Mouse (Mus musculus) heart, postnatal 36 days (tissue): ENCODE data around the gene Gm37240. TPM values are rescaled to one million over a fixed set of nuclear protein-coding genes. Genes with fewer than 3 reads are reported as not detected.

Experiments
- DNase-seq, 2 experiments: peaks; one replicate each; pipeline ENCODE4 v3.0.0; 2021 to 2022
- intact Hi-C: fragments of 180-260 bp; cut with DNase I; formaldehyde crosslinking; loops from one replicate; pipeline ENCODE4 v1.15.1; 2025
- total RNA-seq, 2 experiments: library from RNA; stranded (reverse); gene quantifications; 2 replicates each; pipeline ENCODE4 v1.2.3; 2021

Gene Gm37240
- total RNA-seq, 2 experiments from 2014 or later: 35.9 to 45.6 TPM

DNA sequence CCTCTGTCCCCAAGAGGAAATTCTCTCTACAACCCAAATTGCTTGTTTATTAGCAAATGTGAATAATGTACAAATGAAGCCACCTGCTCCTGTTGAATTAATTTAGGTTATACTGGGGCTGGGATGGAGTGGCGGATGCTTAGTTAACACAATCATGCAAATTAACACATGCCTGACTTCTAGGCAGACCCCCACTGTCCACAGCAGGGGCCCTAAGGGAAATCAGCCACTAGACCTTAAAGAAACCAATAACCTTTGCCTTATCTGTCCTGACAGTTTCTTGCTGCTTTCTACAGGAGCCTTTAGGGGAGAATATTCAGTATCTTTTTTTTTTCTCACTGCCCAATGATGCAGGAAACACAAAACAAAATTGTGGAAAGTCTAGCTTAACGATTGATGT lies 748.9 kb downstream of the Gm37240 start:
- intact Hi-C loops: no loop called here
- DNase-seq: no peak

DNA sequence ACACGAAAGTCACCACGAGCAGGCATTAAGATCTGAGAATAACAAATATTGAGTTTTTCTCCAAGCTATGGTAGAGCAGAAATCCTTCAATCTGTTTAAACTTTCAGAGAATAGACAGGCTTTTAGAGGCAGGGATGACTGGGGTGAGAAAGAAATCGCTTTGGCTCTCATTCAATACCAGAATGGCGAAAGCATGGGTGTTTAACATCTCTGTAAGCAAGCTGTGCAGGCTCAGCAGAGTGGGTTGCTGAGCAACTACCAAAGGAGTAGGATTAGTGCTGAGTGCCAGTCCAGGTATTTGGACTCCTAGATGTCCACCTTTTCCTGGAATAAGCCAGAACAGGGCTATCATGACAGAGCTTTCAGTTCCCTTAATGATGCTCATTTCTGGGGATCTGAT lies 753.8 kb downstream of the Gm37240 start:
- DNase-seq: no peak
- intact Hi-C loops: no loop called here

DNA sequence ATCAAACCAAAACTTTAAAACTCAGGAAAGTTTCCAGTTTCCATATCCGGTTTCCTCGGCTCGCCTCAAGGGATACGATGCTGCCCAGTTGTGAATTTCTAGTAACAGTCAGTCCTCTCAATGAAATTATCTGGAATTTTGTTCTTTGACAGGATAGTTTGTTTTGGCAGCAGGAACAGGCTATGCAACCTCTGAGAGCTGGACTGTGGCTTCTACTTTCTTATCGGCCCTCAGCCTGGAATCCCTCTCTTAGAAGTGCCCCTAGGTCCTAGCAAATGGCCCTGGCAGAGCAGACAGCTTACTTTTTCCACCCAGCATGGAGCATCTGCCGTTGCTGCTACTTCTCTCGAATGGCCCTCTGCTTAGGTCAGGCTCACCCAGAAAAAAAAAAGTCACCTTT lies 755.4 kb downstream of the Gm37240 start:
- DNase-seq: no peak
- intact Hi-C loops: no loop called here

DNA sequence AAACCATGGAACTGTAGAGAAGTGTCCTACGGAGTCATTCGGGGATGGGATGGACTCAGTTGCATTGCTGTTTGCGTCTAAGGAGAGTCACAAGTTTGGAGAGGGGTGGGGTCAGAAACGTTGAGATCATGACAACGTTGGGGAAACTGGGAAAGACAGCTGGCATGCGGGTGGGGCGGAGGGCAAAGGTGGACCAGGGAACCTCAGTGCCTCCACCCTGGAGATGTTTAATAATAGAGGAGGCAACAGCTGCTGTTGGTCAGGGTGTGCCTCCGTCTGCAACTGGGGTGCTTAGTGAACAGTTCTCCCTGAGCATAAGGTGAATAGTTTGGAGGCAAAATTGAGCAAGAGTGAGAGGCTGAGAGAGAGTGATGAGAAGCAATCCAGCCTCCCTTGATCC lies 758.8 kb downstream of the Gm37240 start:
- intact Hi-C loops: no loop called here
- DNase-seq: no peak

DNA sequence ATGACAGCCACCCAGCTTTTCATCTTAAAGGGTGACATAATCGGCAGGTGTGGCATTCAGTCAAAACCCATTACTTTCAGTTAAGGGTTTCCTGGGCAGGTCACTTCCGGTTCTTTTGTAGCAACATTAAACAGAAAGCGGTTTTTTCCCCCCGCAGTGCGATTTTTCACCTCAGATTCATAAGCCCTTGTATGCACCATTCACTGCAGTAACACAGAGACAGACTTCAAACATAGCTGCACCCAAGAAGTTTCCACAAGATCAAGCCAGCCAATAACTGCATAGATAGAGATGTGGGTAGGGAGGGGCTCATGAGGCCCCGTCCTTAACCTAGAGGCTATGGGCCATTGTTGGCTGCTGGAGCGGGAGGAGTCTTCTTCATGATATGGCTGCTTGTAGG lies 760.3 kb downstream of the Gm37240 start:
- no peak for DNase-seq
- intact Hi-C loops: no loop called here

DNA sequence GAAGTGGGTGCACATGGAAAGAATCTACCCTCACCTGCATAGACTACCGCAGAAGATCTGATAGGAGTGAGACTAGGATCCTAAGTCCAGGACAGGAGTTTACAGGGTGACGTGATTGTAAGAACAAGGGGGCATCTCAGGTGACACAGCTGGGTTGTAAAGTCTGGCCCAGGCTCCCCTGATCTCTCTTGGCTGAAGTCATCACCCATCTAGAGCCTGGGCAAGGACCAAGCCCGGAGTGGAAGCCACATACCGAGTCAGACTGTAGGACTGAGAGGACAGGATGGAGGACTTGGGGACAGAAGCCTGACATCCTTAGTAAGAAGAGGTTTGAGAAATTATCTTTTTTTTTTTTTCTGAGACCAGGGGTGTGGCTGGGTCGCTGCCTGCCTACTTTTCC lies 761.8 kb downstream of the Gm37240 start:
- no peak for DNase-seq
- intact Hi-C loops: no loop called here

DNA sequence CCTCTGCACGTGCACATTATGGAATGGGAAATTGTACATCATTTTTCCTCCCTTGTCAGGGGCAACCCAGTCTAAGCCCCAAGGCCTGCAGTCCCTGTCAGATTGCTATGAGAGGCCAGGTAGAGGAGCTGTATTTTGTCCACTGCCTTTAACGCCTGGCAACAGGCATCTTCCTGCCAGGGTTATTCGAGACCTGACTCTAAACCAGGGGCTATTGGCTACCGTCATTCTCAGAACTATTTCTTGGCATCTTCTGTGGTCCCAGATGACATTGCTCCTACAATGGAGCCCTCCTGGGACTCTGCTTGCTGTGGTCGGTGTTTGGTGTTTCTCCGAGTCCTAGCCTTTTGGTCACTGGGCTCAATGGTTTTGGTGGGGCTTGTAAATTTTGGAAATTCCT lies 762.4 kb downstream of the Gm37240 start:
- DNase-seq: peak in 1 of 2 experiments; percentile 2
- intact Hi-C loops: no loop called here

DNA sequence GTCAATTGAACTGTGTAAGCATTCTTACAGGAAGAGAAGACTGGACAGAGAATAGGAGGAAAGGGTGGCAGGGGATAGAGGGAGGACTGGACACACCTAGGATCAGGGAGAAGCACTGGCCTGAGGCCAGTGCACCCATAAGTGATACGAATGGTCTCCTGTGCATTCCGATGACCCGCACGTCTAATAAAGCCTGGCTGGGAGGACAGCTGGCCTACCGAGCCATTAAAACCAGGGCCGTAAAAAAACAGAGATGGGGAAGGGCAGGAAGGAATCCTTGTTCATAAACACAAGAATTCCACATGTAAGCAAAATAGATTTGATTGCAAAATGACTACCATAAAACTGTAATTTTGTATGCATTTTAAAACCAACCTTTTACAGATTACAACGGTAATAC lies 762.9 kb downstream of the Gm37240 start:
- intact Hi-C loops: no loop called here
- DNase-seq: no peak

DNA sequence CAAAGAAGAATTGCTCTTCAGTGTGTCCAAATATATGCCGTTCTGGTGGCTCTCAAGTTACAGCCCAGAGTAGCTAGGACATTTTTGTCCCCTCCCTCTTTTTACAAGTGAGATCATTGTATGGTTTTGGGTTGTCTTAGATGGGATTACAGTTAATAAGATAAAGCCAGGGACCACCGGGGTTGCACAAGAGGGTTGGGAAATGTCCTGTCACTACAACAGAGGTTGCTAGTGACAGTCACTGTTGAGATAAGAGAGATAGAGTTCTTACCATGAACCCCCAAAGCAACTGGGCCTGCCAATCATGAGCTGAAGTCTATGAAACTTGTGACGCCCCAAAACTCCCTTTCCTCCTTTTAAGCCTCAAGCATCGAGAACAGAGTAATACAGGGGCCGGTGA lies 769.6 kb downstream of the Gm37240 start:
- intact Hi-C loops: loop anchor here (5.0 to 10.0 kb wide), 2 partner anchors 100 to 183 kb away; no protein-coding TSS in a partner anchor
- no peak for DNase-seq

DNA sequence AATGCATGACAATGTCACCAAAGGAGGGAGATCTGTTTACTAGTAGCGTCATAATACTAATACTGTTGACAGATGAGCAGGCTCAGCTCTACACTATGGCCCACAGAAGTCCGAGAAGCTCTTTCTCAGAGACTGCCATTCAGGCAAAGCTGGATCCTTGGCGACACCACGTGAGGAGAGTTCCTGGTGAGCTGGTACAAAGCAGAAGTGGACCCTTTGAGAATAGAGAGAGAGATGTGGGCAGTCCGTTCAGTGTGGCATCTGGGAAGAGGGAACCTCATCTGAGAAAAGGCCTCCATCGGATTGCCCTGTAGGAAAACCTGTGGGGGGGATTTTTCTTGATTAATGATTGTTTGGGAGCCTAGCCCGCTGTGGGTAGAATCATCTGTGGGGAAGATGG lies 770.3 kb downstream of the Gm37240 start:
- no peak for DNase-seq
- intact Hi-C loops: loop anchor here (5.0 to 10.0 kb wide), 2 partner anchors 100 to 182 kb away; no protein-coding TSS in a partner anchor

DNA sequence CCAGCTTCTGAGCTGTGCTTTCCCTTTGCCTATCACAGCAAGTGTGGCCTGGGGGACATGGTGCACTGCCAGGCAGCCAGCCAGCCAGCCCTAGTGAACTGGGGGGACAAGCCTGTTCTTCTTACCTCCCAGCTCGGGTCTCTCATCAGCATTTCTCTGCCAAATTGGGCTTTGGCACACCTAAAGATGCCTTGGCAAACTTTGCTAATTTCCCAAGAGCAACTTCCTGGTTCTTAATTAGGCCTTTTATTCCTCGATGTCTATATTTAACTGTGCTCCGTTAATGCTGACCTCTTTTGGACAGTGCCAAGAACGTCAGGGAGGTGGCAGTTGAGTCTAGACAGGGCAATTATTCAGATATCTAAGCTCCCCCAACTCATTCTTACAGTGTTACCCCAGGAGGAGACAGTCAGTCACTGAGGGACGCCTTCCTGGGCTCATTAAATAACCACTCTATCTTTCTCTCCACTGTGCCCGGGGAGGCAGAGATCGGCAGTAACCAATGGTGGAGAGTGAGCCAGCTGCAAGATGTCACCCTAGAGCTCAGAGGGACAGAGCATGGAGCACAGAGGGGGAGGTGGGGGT lies 771.3 kb downstream of the Gm37240 start:
- intact Hi-C loops: loop anchor here (5.0 to 10.0 kb wide), 2 partner anchors 101 to 181 kb away; no protein-coding TSS in a partner anchor
- peak; percentile 15 to 27 for DNase-seq

DNA sequence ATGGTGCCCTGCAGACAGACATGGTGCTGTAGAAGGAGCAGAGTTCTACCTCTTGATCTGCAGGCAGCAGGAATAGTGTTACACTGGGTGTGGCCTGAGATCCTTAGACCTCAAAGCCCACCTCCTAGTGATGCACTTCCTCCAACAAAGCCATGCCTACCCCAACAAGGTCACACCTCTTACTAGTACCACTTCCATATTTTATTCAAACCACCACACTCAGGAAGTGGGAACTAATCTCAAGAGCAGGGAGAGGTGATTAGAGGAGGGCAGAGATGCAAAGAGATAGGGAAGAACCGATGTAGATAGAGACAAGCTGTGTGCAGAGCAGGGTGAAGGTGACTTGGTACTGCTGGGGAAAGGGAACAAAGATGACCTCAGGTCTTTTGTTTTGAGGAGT lies 773.8 kb downstream of the Gm37240 start:
- intact Hi-C loops: loop anchor here (10.0 kb wide), 1 partner anchor 179 kb away; no protein-coding TSS in a partner anchor
- no peak for DNase-seq

DNA sequence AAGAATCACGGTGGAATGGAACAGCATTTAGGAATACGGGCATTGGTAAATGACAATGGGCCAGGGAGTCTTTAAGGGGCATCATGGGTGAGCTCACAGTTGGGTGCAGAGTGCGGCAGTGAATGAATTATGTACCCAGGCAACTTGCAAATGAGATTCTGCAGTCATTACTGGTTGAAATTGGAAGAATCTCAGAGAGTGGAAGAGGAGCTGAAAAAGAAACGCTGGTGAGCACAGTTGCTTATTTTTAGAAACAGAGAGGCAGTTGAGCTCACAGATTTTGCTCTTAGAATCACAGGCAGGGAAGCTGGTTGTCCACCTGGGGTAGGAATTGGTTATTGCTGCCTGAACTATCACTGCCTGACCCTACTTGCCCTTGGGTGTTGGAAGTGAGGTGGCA lies 776.6 kb downstream of the Gm37240 start:
- intact Hi-C loops: loop anchor here (10.0 kb wide), 1 partner anchor 176 kb away; no protein-coding TSS in a partner anchor
- no peak for DNase-seq

DNA sequence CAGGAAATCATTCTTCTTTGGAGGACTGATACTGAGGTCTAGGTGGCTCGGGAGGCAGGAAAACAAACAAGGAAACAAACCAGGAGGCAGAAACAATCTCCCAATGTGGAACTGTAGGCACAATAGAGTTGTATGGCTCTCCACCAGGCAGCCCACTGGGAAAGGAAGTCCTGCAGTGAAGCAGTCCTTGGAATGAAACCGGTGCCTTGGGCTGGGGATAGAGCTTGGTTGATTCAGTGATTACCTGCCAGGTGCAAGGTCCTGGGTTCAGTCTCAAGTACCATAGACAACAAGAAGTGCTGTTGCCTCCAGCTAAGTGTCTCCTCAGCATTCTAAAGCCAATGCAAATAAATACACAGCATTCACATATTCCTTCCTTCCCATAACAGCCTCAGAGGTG lies 778.1 kb downstream of the Gm37240 start:
- intact Hi-C loops: no loop called here
- DNase-seq: no peak

DNA sequence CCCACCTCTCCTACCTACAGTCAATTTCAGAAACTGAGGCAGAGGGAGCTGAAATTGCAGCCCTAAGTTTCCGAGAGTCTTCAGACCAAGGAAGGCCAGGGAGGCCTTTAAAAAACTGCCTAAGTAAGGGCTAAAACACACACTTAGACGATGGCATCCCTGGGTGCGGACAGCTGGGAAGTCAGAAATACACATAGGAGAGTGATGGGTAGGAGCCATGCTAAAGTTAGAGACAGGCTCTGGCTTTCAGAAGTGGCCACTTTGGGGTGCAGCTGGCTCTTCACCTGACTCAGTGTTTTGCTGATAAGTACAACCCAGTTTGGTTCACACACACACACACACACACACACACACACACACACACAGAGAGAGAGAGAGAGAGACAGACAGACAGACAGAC lies 778.9 kb downstream of the Gm37240 start:
- intact Hi-C loops: no loop called here
- DNase-seq: no peak

DNA sequence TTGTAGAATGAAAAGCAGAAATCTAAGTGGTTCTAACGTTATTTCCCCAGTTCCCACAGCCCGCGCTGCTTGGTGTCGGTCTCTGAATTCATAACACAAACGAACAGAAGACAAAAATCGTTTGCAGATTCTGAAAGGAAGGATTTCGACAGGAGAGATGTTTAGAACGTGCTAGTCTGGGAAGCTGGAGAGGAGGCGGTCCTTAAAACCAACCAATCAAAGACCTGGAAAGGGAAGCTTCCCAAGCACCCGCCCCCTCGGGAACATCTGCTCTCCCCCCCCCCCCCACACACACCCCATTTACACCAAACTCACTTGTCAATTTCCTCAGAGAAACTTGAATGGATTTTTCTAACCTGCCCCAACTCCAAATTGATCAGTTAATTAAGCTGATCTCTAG lies 780.4 kb downstream of the Gm37240 start:
- DNase-seq: no peak
- intact Hi-C loops: no loop called here

DNA sequence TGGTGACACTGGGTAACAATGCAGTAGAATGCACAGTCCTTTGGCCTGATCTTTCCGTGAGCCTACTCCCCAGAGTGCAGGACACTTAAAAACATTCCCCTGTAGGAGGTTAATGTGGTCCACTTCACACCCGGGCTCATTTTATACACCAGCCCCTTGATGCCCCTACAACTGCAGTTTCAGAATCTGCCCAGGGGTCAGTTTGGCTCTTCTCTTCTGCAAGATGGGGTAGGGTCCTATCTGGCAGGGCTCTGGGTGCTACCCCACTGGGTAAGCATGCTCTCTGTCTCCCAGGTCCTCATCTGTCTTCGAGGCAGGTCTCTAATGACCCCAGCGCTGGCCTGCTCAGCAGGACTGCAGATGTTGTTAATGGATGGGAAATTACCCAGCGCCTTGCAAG lies 783.0 kb downstream of the Gm37240 start:
- no peak for DNase-seq
- intact Hi-C loops: no loop called here

DNA sequence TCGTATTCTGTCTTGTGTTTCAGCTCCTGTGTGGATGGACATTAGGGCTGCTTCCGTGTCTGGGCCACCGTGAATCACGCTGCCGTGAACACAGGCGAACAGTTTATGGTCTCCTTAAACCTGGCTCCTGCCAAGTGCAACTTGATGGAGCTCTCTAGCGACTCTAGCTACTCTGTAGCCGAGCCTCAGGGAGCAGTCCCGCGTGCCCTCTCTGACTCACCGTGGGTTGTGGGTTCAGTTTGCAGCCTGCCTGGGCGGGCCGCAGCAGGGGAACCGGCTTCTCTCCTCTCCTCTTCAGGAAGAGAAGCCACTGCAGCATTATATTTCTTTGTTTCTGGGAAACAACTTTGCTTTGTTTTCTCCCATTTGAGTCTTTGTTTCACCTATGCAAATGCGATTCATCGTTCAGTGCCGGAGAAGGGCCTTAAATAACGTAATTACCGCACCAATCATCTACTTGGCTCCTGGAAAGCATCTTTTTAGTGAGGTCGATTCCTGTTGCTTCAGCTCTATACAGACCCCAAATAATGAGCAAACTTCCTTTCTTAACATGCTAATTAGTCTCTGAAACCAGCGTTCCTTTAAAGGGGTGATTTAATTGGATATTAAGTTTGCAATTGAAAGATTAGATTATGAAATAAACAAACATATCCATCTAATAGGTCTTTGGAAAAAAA lies 806.3 kb downstream of the Gm37240 start:
- DNase-seq: no peak
- intact Hi-C loops: no loop called here

DNA sequence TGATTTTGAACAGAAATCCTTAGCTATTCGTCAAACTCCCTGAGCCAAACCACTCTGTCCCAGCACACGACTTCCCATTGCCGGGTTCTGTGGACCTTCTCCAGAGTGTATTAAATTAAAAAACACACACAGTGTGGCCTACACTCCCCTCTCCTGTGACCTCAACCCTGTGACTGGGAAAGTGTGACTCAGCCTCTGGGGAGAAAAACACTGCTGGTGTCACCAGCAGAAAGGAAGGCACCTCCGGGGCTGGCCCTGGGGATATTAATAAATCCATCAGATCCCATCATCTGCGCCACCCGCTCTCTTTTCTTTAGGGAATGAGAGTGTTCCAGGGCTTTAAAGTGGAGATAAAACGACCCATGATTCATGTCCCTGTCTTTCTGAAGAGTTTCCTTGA lies 823.2 kb downstream of the Gm37240 start:
- intact Hi-C loops: no loop called here
- no peak for DNase-seq

DNA sequence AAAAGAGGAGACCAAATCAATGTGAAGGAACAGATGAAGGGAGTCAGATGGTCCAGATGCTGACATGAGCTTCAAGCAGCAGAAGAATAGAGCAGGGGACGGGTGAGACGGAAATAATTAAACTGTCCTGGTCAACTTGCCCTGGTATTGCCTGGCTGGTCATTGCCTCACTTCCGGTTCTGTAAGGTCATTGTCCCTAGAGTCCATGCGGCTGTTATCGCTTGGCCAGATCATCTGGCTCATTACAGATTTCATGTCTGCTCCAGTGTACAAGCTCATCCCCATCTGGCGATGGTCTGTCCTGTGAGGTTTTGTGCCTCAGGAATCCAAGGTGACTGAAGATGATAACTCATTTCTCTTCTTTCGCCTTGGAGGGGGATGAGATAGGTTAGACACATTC lies 827.2 kb downstream of the Gm37240 start:
- intact Hi-C loops: no loop called here

DNA sequence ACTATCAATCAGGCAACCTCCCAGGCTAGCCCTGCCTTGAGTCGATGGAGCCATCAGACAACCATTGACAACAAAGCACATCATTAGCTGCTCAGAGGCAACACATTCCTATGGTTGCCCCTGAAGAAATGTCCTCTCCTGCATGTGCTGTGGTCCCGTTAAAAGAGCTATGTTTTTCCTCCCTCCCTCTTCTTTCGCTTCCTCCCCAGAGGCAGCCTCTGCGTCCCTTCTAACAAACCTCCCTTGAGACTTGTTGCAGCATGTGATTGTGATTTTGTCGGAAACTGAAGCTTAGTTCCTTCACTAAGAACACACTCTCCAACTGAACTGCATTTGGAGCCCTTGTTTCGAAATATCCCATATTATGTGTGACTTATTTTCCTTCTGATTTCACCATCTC lies 830.1 kb downstream of the Gm37240 start:
- intact Hi-C loops: no loop called here
- no peak for DNase-seq

More for the DNA sequence above, 827.2 kb downstream of the Gm37240 start:
- no peak for DNase-seq

DNA sequence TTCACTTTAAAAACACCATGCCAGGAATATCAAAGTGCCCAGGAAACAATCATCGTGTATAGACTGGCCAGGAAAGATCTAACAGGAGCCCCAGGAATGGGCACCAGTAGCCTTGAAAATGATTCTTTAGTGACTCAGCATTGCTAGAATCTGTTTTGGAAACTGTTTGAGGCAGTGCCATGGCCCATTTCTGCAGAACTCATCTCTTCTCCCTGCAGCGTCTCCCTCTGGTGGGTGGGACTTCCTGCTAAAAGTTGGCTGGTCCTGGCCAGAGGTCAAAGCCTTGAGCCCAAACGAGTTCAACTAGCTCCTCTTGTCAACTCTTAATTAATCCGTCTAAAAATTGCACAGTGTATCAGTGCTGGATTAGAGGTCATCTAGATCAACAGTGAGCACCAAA lies 833.8 kb downstream of the Gm37240 start:
- DNase-seq: no peak
- intact Hi-C loops: no loop called here
